Mouse (Mus musculus) brain, embryonic 14.5 days (tissue): Measurements from ENCODE around the gene Abcc12.

Source experiments
- CTCF ChIP-seq: fragments of 200-500 bp; IDR thresholded peaks from 2 replicates; pipeline ENCODE4 v1.5.1; 2012; ENCODE audit warnings: inconsistent platforms, mild to moderate bottlenecking, moderate library complexity, borderline replicate concordance; ENCODE audit not compliant: insufficient read depth, insufficient read length; ENCODE audit errors: extremely low read depth
- POLR2A ChIP-seq: fragments of 200-500 bp; IDR thresholded peaks from 2 replicates; pipeline ENCODE4 v1.6.1; 2012; ENCODE audit warnings: mild to moderate bottlenecking, inconsistent platforms, borderline replicate concordance; ENCODE audit not compliant: poor library complexity, insufficient read depth, insufficient read length, severe bottlenecking; ENCODE audit errors: extremely low read depth

DNA sequence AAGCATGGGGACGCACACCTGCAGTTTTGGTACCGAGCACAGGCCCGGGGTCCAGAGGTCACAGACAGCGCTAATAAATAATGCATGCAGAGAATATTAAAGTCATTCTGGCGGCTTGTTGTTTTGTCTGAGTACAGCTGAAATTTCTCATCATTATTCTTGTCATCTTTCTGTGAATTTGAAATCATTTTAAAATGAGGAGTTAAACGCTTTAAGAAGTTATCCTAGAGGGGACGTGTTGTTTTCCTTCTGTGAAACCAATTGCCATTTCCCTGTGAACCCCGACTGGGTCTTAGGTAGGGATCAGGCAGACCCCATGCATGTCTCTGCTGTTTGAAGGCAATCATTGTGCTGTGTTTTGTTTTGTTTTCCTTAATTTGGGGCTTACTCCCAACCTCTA lies 2.9 kb downstream of the Abcc12 start:
- TF ChIP-seq CTCF (no peak), POLR2A (no peak)
